In the genomic region with DNA sequence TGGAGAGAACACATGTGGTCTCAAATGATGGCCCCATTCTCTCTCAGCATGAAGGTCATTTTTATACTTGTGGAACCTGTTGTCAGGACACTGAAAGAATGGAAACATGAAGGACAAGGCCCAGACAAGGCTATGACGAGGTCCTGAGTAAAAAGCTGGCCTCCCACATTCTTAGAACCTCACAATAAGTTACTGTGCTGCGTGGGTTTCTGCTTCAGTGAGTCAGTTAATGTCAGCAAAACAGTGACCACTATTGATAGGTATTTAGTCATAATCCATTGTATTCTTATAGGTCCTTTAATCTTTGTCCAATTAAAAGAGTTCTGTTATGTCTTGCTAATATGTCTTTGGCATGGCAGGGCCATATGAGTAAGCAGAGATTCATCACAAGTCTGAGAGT, we compare ENCODE assay signal across 15 mouse cellular contexts.
"Had no signal": no experiment of that assay in that cellular context is flagged by ENCODE, and none has a peak within 500 bp of the region (broad histone marks: within the 10 kb centered on the region; RNA-seq: fewer than 3 reads in every experiment).

No protein-coding gene starts in this region.

- H3K36me3 ChIP-seq: midbrain, embryonic 10.5 days; midbrain, embryonic 12.5 days; neural tube, embryonic 12.5 days had no signal

- H3K4me2 ChIP-seq: lung, embryonic 14.5 days; midbrain, embryonic 12.5 days; neural tube, embryonic 12.5 days had no signal

- H3K27me3 ChIP-seq: midbrain, embryonic 12.5 days; neural tube, embryonic 12.5 days had no signal

- DNase-seq: lung, adult 18-20 months; lung, embryonic 14.5 days; lung, postnatal 10 days; lung, postnatal 4 days; midbrain, embryonic 14.5 days; right cerebral cortex, adult 18-20 months; right cerebral cortex, postnatal 25 days; right cerebral cortex, postnatal 4 days; spleen, adult 18-20 months; thymus, adult 18-20 months; thymus, postnatal 14 days; thymus, postnatal 36 days had no signal

- H3K4me3 ChIP-seq: midbrain, embryonic 10.5 days; midbrain, embryonic 12.5 days; neural tube, embryonic 12.5 days had no signal
